Mouse (Mus musculus): ENCODE data around the gene Abhd15. TPM values are rescaled to one million over a fixed set of nuclear protein-coding genes. Genes with fewer than 3 reads are reported as not detected.

Gene Abhd15
- polyA plus RNA-seq, 1 experiment from 2014 or later = 1.5 TPM

Other genes with a start within 250 kb of the Abhd15 start
- 35.3 and 38.9 TPM in 2 replicates for gene Coro6, start 52.7 kb upstream of the Abhd15 start, polyA plus RNA-seq (2014; fragmentation: Nextera tagmentation; extraction: Ambion mirVana)
- gene Ankrd13b, start 25.4 kb upstream of the Abhd15 start, polyA plus RNA-seq (2014; fragmentation: Nextera tagmentation; extraction: Ambion mirVana) = 3.0 and 3.4 TPM in 2 replicates
- gene Git1, start 21.6 kb upstream of the Abhd15 start, polyA plus RNA-seq (2014; fragmentation: Nextera tagmentation; extraction: Ambion mirVana) = 13.3 and 15.1 TPM in 2 replicates
- 23.0 and 24.8 TPM in 2 replicates for gene Trp53i13, start 859 bp downstream of the Abhd15 start, polyA plus RNA-seq (2014; fragmentation: Nextera tagmentation; extraction: Ambion mirVana)
- 0.13 TPM in 1 of 2 replicates, not detected in the other for gene Gm10392, start 4.1 kb downstream of the Abhd15 start, polyA plus RNA-seq (2014; fragmentation: Nextera tagmentation; extraction: Ambion mirVana)
- 14.2 and 17.8 TPM in 2 replicates for gene Taok1, start 92.7 kb downstream of the Abhd15 start, polyA plus RNA-seq (2014; fragmentation: Nextera tagmentation; extraction: Ambion mirVana)
- gene Nufip2, start 171.0 kb downstream of the Abhd15 start, polyA plus RNA-seq (2014; fragmentation: Nextera tagmentation; extraction: Ambion mirVana) = 3.8 and 11.3 TPM in 2 replicates
- not detected in 2 replicates for gene Cryba1, start 210.2 kb downstream of the Abhd15 start, polyA plus RNA-seq (2014; fragmentation: Nextera tagmentation; extraction: Ambion mirVana)
- gene Myo18a, start 248.1 kb downstream of the Abhd15 start, polyA plus RNA-seq (2014; fragmentation: Nextera tagmentation; extraction: Ambion mirVana) = 94.0 and 96.7 TPM in 2 replicates